Mouse (Mus musculus) midbrain, embryonic 11.5 days (tissue): Measurements from ENCODE around the gene Cep97. TPM values are rescaled to one million over a fixed set of nuclear protein-coding genes. Genes with fewer than 3 reads are reported as not detected.
A peak's percentile ranks its signal among the peaks of the same experiment; 100 is the strongest.

Source experiments
- ATAC-seq: fragments of 200-750 bp; cut with Nextera tagmentation; 2 replicates; pipeline ENCODE4 v1.8.0; 2017; ENCODE audit warnings: moderate TSS enrichment, moderate library complexity; ENCODE audit not compliant: low FRiP score
- DNase-seq: peaks from one replicate; pipeline ENCODE4 v3.0.0; 2015; ENCODE audit warnings: low spot score; ENCODE audit errors: missing footprints
- H3K27ac ChIP-seq: fragments of 300-500 bp; sonication (generic); 2 replicates; pipeline ENCODE4 v1.5.1; 2014; ENCODE audit warnings: low read depth, low read length
- H3K27me3 ChIP-seq: fragments of 300-500 bp; sonication (generic); 2 replicates; pipeline ENCODE4 v1.6.1; 2014; ENCODE audit warnings: mild to moderate bottlenecking, low read length, moderate library complexity, mixed read lengths; ENCODE audit not compliant: control insufficient read depth, insufficient read depth
- H3K36me3 ChIP-seq: fragments of 300-500 bp; sonication (generic); 2 replicates; pipeline ENCODE4 v1.6.1; 2014; ENCODE audit warnings: mild to moderate bottlenecking, low read length, moderate library complexity, mixed read lengths; ENCODE audit not compliant: control insufficient read depth, insufficient read depth
- H3K4me1 ChIP-seq: fragments of 300-500 bp; sonication (generic); 2 replicates; pipeline ENCODE4 v1.6.1; 2014; ENCODE audit warnings: low read length; ENCODE audit not compliant: control insufficient read depth, insufficient read depth
- H3K4me2 ChIP-seq: fragments of 300-500 bp; sonication (generic); 2 replicates; pipeline ENCODE4 v1.6.1; 2014; ENCODE audit warnings: mild to moderate bottlenecking, moderate library complexity
- H3K4me3 ChIP-seq: fragments of 300-500 bp; sonication (generic); 2 replicates; pipeline ENCODE4 v1.5.1; 2014; ENCODE audit warnings: low read depth, low read length
- H3K9ac ChIP-seq: fragments of 300-500 bp; sonication (generic); 2 replicates; pipeline ENCODE4 v1.6.1; 2014; ENCODE audit warnings: low read length
- H3K9me3 ChIP-seq: fragments of 300-500 bp; sonication (generic); 2 replicates; pipeline ENCODE4 v1.6.1; 2016; ENCODE audit warnings: low read length; ENCODE audit not compliant: control insufficient read depth
- WGBS: fragments of 180-500 bp; shearing (Covaris S2); extraction: QIAGEN DNeasy Blood & Tissue Kit; methylation state at CpG from one replicate; pipeline ENCODE4 v1.1.7; 2014; 5-methylcytosine and 5-hydroxymethylcytosine counted together
- polyA plus RNA-seq: library from polyadenylated mRNA; unstranded; fragments of >200 nt; fragmentation: Nextera tagmentation; extraction: Ambion mirVana; gene quantifications from 2 replicates; pipeline ENCODE4 v1.2.1, GENCODE M21; 2014

Cep97 gene
- polyA plus RNA-seq, 1 experiment from 2014 or later, result 18.3 TPM

DNA sequence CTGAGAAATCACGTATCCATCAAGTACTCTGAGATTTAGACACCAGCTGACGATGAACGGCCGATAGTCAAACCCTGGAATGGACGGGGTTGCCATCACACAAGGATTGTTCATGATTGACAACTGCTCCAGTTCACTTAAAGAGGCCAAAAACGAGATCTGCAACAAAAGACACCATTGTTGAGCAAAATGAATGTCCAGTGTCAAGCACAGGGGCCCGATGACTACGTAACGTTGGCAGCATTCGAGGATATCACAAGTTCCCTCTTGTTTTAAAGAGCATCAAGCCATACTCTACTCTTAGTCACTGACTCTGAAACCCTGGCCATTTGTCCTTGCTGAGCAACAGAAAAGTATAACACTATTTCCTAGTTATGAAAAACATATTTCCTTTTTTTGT lies 12.6 kb downstream of the Cep97 start:
- Histone ChIP-seq H3K27ac (no peak overlapping the region), H3K36me3 (peaks cover 13% of the 10 kb centered on the region), H3K27me3 (no peaks in the 10 kb centered on the region), H3K4me2 (no peak overlapping the region), H3K4me1 (no peaks in the 10 kb centered on the region), H3K9me3 (no peaks in the 10 kb centered on the region), H3K9ac (no peak overlapping the region), H3K4me3 (no peak overlapping the region)
- ATAC-seq (no peak), DNase-seq (no peak)
- 92% methylated on average over 10 of the region's 10 CpGs for WGBS

GRCm38 (mm10) chr16:55914716-55915115 lies 19.9 kb downstream of the Cep97 start:
- no peaks in the 10 kb centered on the region for H3K27me3 ChIP-seq
- H3K36me3 ChIP-seq, result peaks cover 7% of the 10 kb centered on the region
- WGBS, result 96% methylated on average over 7 of the region's 7 CpGs
- no peaks in the 10 kb centered on the region for H3K4me1 ChIP-seq
- DNase-seq (no peak), ATAC-seq (no peak)
- H3K27ac ChIP-seq, result no peak overlapping the region
- no peak overlapping the region for H3K4me2 ChIP-seq
- H3K4me3 ChIP-seq, result no peak overlapping the region
- H3K9ac ChIP-seq, result no peak overlapping the region
- no peaks in the 10 kb centered on the region for H3K9me3 ChIP-seq

- H3K4me1 ChIP-seq, result no peaks in the 10 kb centered on the region
- no peak overlapping the region for H3K9ac ChIP-seq
- H3K27me3 ChIP-seq, result no peaks in the 10 kb centered on the region
- no peak overlapping the region for H3K27ac ChIP-seq
- peaks cover 4% of the 10 kb centered on the region for H3K36me3 ChIP-seq
- H3K4me3 ChIP-seq, result no peak overlapping the region
- WGBS, result 91% methylated on average over 10 of the region's 10 CpGs
- ATAC-seq (peak; percentile 30; the same call in 1 of the 2 replicates), DNase-seq (no peak)
- H3K4me2 ChIP-seq, result no peak overlapping the region
- no peaks in the 10 kb centered on the region for H3K9me3 ChIP-seq
Observed at GRCm38 (mm10) chr16:55910208-55910793, 24.4 kb downstream of the Cep97 start.

DNA sequence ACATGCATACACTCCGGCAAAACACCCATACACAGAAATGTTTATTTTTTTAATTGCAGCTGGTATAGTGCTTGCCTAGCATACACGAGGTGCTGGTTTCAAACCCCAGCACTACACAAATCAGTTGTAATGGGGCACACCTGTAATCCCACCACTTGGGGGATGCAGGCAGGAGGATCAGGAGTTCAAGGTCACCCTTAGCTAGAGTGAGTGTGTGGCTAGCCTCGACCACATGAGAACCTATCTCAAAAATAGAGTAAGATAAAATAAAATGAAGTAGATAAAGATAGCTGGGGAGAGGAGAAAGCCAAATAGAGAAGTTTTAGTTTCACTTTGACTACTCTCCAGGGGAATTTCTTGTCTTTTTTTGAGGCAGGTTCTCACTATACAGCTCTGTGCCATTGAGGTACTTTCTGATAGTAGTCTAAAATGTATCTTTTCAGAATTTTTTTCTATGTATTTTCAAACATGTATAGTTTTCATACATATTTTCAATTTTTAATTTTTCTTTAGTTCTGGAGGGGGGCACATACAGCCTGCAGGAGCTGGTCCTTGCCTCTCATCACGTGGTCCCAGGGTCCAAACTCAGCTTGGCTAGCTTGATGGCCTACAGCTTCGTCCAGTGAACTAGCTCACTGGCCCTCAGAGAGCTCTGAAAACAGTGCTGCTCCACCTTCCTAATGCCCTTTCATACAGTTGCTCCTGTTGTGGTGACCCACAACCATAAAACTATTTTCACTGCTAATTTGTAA lies 27.6 kb downstream of the Cep97 start:
- no peak for ATAC-seq
- H3K36me3 ChIP-seq, result peaks cover 5% of the 10 kb centered on the region; the same call in 1 of the 2 replicates
- 93% methylated on average over 5 of the region's 5 CpGs for WGBS

GRCm38 (mm10) chr16:55905370-55905769 lies 29.3 kb downstream of the Cep97 start:
- peaks cover 2% of the 10 kb centered on the region; the same call in 1 of the 2 replicates for H3K36me3 ChIP-seq
- no peak overlapping the region for H3K9ac ChIP-seq
- H3K9me3 ChIP-seq, result no peaks in the 10 kb centered on the region
- DNase-seq (no peak), ATAC-seq (no peak)
- whole genome bisulfite sequencing, result 90% methylated on average over 25 of the region's 25 CpGs
- H3K4me3 ChIP-seq, result no peak overlapping the region
- no peak overlapping the region for H3K4me2 ChIP-seq
- H3K27ac ChIP-seq, result no peak overlapping the region
- no peaks in the 10 kb centered on the region for H3K4me1 ChIP-seq
- no peaks in the 10 kb centered on the region for H3K27me3 ChIP-seq

More for the DNA sequence above, 27.6 kb downstream of the Cep97 start:
- Histone ChIP-seq H3K4me2 (no peak overlapping the region), H3K27ac (no peak overlapping the region), H3K9ac (no peak overlapping the region), H3K4me3 (no peak overlapping the region), H3K9me3 (no peaks in the 10 kb centered on the region), H3K27me3 (no peaks in the 10 kb centered on the region), H3K4me1 (no peaks in the 10 kb centered on the region)
- DNase-seq, result no peak

DNA sequence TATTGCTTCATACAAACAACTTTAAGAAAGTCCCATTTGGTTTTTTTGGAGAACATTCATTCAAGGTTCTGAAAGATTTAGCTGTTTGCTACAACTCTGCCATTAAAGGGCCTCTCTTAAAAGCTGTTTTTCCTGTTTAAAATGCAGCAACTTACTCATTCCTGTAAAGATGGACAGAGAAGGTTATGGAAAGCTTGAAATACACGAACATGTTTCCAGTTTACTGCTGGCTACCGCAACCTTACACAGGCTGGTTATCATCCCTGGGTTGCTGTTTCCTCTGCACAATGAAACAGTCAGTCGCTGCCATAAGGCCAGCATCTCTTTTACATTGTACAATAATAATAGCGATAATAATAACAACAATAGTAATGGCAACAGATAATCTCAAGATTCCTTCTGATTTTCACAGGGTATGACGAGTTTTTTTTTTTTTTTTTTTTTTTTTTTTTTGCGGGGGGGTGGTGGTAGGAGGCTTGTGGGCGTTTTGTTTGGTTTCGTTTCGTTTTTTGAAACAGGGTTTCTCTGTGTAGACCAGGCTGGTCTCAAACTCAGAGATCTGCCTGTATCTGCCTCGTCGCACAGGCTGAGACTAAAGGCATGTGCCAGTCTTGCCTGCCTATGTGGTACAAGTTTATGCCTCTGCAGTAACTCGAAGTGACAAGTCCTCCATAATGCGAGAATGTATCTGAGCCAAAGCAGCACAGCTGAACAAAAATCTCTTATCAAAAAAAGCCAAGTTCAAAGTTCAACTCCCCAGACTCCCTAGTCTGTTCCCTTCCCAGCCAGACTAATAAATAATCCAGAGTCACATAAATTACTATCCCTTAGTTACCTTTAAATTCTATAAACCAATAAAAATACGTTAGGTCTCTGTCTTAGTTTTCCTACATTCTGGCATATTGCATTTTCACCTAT lies 32.6 kb downstream of the Cep97 start:
- ATAC-seq (no peak), DNase-seq (no peak)
- H3K27ac ChIP-seq, result no peak overlapping the region
- no peaks in the 10 kb centered on the region for H3K9me3 ChIP-seq
- no peak overlapping the region for H3K4me2 ChIP-seq
- peaks cover 2% of the 10 kb centered on the region; the same call in 1 of the 2 replicates for H3K36me3 ChIP-seq
- H3K9ac ChIP-seq, result no peak overlapping the region
- 93% methylated on average over 14 of the region's 14 CpGs for WGBS
- no peak overlapping the region for H3K4me3 ChIP-seq
- H3K4me1 ChIP-seq, result no peaks in the 10 kb centered on the region
- H3K27me3 ChIP-seq, result no peaks in the 10 kb centered on the region

- DNase-seq, result no peak
- H3K4me3 ChIP-seq, result no peak overlapping the region
- H3K36me3 ChIP-seq, result no peaks in the 10 kb centered on the region
Observed at GRCm38 (mm10) chr16:55898385-55899002, 36.2 kb downstream of the Cep97 start.

DNA sequence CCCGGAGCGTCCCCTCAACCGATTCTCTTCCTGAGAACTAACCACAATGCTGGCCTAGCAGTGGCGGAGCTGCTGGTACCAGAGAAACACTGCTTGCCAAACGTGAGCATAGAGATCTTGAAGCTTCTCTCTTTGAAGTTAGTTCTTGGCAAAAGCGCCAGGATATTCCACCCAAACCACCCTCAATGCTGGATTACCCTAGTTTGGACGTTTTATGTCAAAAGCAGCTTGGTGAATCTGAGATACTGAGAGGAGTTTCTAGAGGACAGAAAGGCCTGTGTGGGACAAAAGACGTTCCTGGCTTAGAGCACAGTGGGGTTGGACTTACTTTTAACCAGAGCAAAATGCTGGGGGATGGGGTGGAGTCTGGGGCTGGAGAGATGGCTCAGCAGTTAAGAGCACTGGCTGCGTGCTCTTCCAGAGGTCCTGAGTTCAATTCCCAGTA lies 39.0 kb downstream of the Cep97 start:
- peaks cover 4% of the 10 kb centered on the region; the same call in 1 of the 2 replicates for H3K4me1 ChIP-seq
- 3% methylated on average over 9 of the region's 9 CpGs for WGBS
- H3K4me2 ChIP-seq, result peak overlapping the region; percentile 61
- H3K9me3 ChIP-seq, result no peaks in the 10 kb centered on the region
- DNase-seq (no peak), ATAC-seq (peak; percentile 18; the same call in 1 of the 2 replicates)
- H3K9ac ChIP-seq, result peak overlapping the region; percentile 84
- peak overlapping the region; percentile 55; the same call in 1 of the 2 replicates for H3K27ac ChIP-seq
- no peaks in the 10 kb centered on the region for H3K36me3 ChIP-seq
- no peaks in the 10 kb centered on the region for H3K27me3 ChIP-seq
- H3K4me3 ChIP-seq, result peak overlapping the region; percentile 72

More at GRCm38 (mm10) chr16:55898385-55899002, 36.2 kb downstream of the Cep97 start:
- WGBS, result 91% methylated on average over 9 of the region's 9 CpGs
- Histone ChIP-seq H3K4me2 (no peak overlapping the region), H3K4me1 (peaks cover 4% of the 10 kb centered on the region; the same call in 1 of the 2 replicates), H3K9ac (no peak overlapping the region), H3K27me3 (no peaks in the 10 kb centered on the region), H3K9me3 (no peaks in the 10 kb centered on the region), H3K27ac (no peak overlapping the region)
- ATAC-seq, result no peak
